Mouse (Mus musculus): ENCODE data around the gene Rbm38. TPM values are rescaled to one million over a fixed set of nuclear protein-coding genes. Genes with fewer than 3 reads are reported as not detected.

The Rbm38 gene
- total and polyA plus RNA-seq, 3 experiments, result 14.4 to 85.4 (median 19.4) TPM

GRCm38 (mm10) chr2:173041893-173042292 is 21.6 kb downstream of the Rbm38 start:
- no peaks in the 10 kb centered on the region for H3K27me3 ChIP-seq (replicated peaks)
- no peak for TF ChIP-seq BHLHE40 (IDR thresholded peaks at IDR 0.05; ENCODE audit: low read depth, low read length)
- no peak for TF ChIP-seq JUND (conservative IDR thresholded peaks at IDR 0.05; ENCODE audit: low read depth, low read length)
- no peak for TF ChIP-seq ELF1 (IDR thresholded peaks at IDR 0.05; ENCODE audit: low read depth, low read length)
- no peak for TF ChIP-seq MXI1 (IDR thresholded peaks at IDR 0.05; ENCODE audit: low read depth, low read length)
- no peak for TF ChIP-seq ZNF384 (IDR thresholded peaks at IDR 0.05; ENCODE audit: low read depth, low read length)
- TF ChIP-seq CHD2 (IDR thresholded peaks at IDR 0.05; ENCODE audit: low read length), result no peak
- no peak for TF ChIP-seq HCFC1 (IDR thresholded peaks at IDR 0.05; ENCODE audit: low read depth, low read length)
- no peak for TF ChIP-seq TCF12 (IDR thresholded peaks at IDR 0.05; ENCODE audit: low read depth, low read length)
- TF ChIP-seq E2F4 (IDR thresholded peaks at IDR 0.05; ENCODE audit: insufficient replicate concordance, low read depth, low read length), result no peak
- no peak for TF ChIP-seq UBTF (IDR thresholded peaks at IDR 0.05; ENCODE audit: low read depth, low read length)
- peaks cover 0 to 14% of the 10 kb centered on the region in 2 experiments for H3K36me3 ChIP-seq (replicated peaks in 1 of 2; ENCODE audit: control insufficient read depth in 1 of 2, insufficient read depth in 1 of 2, low read length in 1 of 2)
- H3K9me3 ChIP-seq (replicated peaks; ENCODE audit: low read length), result no peaks in the 10 kb centered on the region
- dilution Hi-C loops (cut with MboI; ENCODE audit: extremely low pct_ligation_motif_present, extremely low pct_unique_long_range_greater_than_20kb, low sequenced_read_pairs), result no loop called here
- no peak overlapping the region for H3K4me3 ChIP-seq (replicated peaks in 1 of 3; ENCODE audit: low read depth in 2 of 3, low read length in 2 of 3, poor library complexity in 1 of 3)
- in situ Hi-C loops (cut with MboI; ENCODE audit: low pct_ligation_motif_present, low pct_unique_long_range_greater_than_20kb, low sequenced_read_pairs), result no loop called here
- H3K4me1 ChIP-seq (ENCODE audit: control insufficient read depth in 1 of 2, insufficient read depth in 2 of 2), result peaks cover 8 to 33% of the 10 kb centered on the region in 2 experiments
- DNase-seq (ENCODE audit: extremely low read depth), result no peak
- no peak overlapping the region for H3K4me2 ChIP-seq (ENCODE audit: insufficient read depth, low read depth, poor library complexity, severe bottlenecking)
- no peak overlapping the region for H3K27ac ChIP-seq (ENCODE audit: insufficient read depth, low read depth)
- H3K9ac ChIP-seq (ENCODE audit: insufficient read depth, low read depth), result no peak overlapping the region
- no peaks in the 10 kb centered on the region for H3K79me2 ChIP-seq (replicated peaks; ENCODE audit: control insufficient read depth, extremely low read depth, insufficient read depth, poor library complexity, severe bottlenecking)

GRCm38 (mm10) chr2:173042504-173043162 is 22.3 kb downstream of the Rbm38 start:
- no peaks in the 10 kb centered on the region for H3K9me3 ChIP-seq (replicated peaks; ENCODE audit: low read length)
- dilution Hi-C loops (cut with MboI; ENCODE audit: extremely low pct_ligation_motif_present, extremely low pct_unique_long_range_greater_than_20kb, low sequenced_read_pairs), result no loop called here
- no peak overlapping the region for H3K9ac ChIP-seq (ENCODE audit: insufficient read depth, low read depth)
- H3K4me2 ChIP-seq (ENCODE audit: insufficient read depth, low read depth, poor library complexity, severe bottlenecking), result no peak overlapping the region
- H3K27ac ChIP-seq (ENCODE audit: insufficient read depth, low read depth), result no peak overlapping the region
- TF ChIP-seq NRF1 (IDR thresholded peaks at IDR 0.05; ENCODE audit: low read depth, low read length) (no peak), GABPA (IDR thresholded peaks at IDR 0.05; ENCODE audit: insufficient replicate concordance, low read depth, low read length) (no peak), ZC3H11A (IDR thresholded peaks at IDR 0.05; ENCODE audit: low read depth, low read length) (no peak), ELF1 (IDR thresholded peaks at IDR 0.05; ENCODE audit: low read depth, low read length) (no peak), SMC3 (IDR thresholded peaks at IDR 0.05; ENCODE audit: low read depth, low read length) (no peak), HCFC1 (IDR thresholded peaks at IDR 0.05; ENCODE audit: low read depth, low read length) (no peak), RAD21 (IDR thresholded peaks at IDR 0.05; ENCODE audit: low read depth, low read length) (no peak), MYC (IDR thresholded peaks at IDR 0.05; ENCODE audit: low read depth, low read length) (no peak), USF2 (conservative IDR thresholded peaks at IDR 0.05; ENCODE audit: low read depth, low read length) (no peak)
- DNase-seq (ENCODE audit: extremely low read depth), result no peak
- H3K4me1 ChIP-seq (ENCODE audit: control insufficient read depth in 1 of 2, insufficient read depth in 2 of 2), result peaks cover 12 to 39% of the 10 kb centered on the region in 2 experiments
- H3K4me3 ChIP-seq (replicated peaks in 1 of 3; ENCODE audit: low read depth in 2 of 3, low read length in 2 of 3, poor library complexity in 1 of 3), result no peak overlapping the region
- peaks cover 0 to 8% of the 10 kb centered on the region in 2 experiments for H3K36me3 ChIP-seq (replicated peaks in 1 of 2; ENCODE audit: control insufficient read depth in 1 of 2, insufficient read depth in 1 of 2, low read length in 1 of 2)
- in situ Hi-C loops (cut with MboI; ENCODE audit: low pct_ligation_motif_present, low pct_unique_long_range_greater_than_20kb, low sequenced_read_pairs), result no loop called here
- H3K79me2 ChIP-seq (replicated peaks; ENCODE audit: control insufficient read depth, extremely low read depth, insufficient read depth, poor library complexity, severe bottlenecking), result no peaks in the 10 kb centered on the region
- H3K27me3 ChIP-seq (replicated peaks), result no peaks in the 10 kb centered on the region
